Mouse (Mus musculus): ENCODE measurements at regions not wholly inside any gene's neighbourhood (a gene's known extent, or its start where the extent isn't known, plus 50 kb on each side); places are given as distances from the start of the nearest gene placed in this dataset.

DNA sequence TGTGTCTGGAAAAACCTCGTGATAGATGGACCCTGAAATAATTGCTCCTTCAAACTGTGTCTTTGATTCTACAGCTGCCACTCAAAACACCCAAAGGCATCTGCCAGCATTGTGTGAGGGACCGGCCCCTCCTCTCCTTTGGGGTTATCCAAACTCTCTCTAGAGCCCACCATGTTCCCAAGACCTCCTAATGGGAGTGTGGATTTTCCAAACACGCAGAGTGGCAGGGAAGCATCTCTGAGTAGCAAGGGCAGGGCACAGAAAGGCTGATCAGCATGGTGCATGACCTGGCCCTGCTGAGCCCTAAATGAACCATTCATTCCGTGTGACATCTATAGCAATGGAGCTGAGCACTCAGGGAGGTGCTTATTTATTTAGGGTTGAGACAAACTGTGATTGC is 186.1 kb upstream of the Ctnna2 start:
- 11% methylated on average over 4 of the region's 4 CpGs for WGBS

More for the DNA sequence above, 186.1 kb upstream of the Ctnna2 start:
- Histone ChIP-seq H3K27me3 (ENCODE audit: poor library complexity, severe bottlenecking) (peaks cover 25% of the 10 kb centered on the region; the same call in 1 of the 2 replicates), H3K9me3 (no peaks in the 10 kb centered on the region), H3K4me3 (no peak overlapping the region), H3K4me1 (peaks cover 13% of the 10 kb centered on the region), H3K27ac (peak overlapping the region; percentile 25; the same call in 1 of the 2 replicates), H3K36me3 (replicated peaks) (no peaks in the 10 kb centered on the region)
- DNase-seq (ENCODE audit: extremely low spot score, low spot score) = peak; percentile 26
